Mouse (Mus musculus) limb, embryonic 11.5 days (tissue): ENCODE data around the gene Rora. TPM values are rescaled to one million over a fixed set of nuclear protein-coding genes. Genes with fewer than 3 reads are reported as not detected.

ENCODE experiments used
- ATAC-seq: fragments of 200-750 bp; cut with Nextera tagmentation; 2 replicates; pipeline ENCODE4 v1.8.0; 2017; ENCODE audit warnings: low read depth; ENCODE audit not compliant: insufficient number of reproducible peaks, low FRiP score, low TSS enrichment
- DNase-seq: peaks from one replicate; pipeline ENCODE4 v3.0.0-alpha.2; 2015; ENCODE audit warnings: low spot score
- H3K27ac ChIP-seq: fragments of 300-500 bp; sonication (generic); replicated peaks from 2 replicates; pipeline ENCODE4 v1.5.1; 2014; ENCODE audit warnings: low read depth, mild to moderate bottlenecking, low read length
- H3K27me3 ChIP-seq: fragments of 300-500 bp; sonication (generic); 2 replicates; pipeline ENCODE4 v1.6.1; 2014; ENCODE audit warnings: mild to moderate bottlenecking, low read length, mixed read lengths; ENCODE audit not compliant: control insufficient read depth, insufficient read depth
- H3K36me3 ChIP-seq: fragments of 300-500 bp; sonication (generic); 2 replicates; pipeline ENCODE4 v1.6.1; 2014; ENCODE audit warnings: mild to moderate bottlenecking, low read length, moderate library complexity, mixed read lengths; ENCODE audit not compliant: control insufficient read depth, insufficient read depth
- H3K4me1 ChIP-seq: fragments of 300-500 bp; sonication (generic); 2 replicates; pipeline ENCODE4 v1.6.1; 2014; ENCODE audit warnings: low read length, mixed read lengths; ENCODE audit not compliant: control insufficient read depth, insufficient read depth
- H3K4me2 ChIP-seq: fragments of 300-500 bp; sonication (generic); 2 replicates; pipeline ENCODE4 v1.6.1; 2014; ENCODE audit warnings: low read depth, mild to moderate bottlenecking, moderate library complexity; ENCODE audit not compliant: severe bottlenecking
- H3K4me3 ChIP-seq: fragments of 300-500 bp; sonication (generic); 2 replicates; pipeline ENCODE4 v1.5.1; 2014; ENCODE audit warnings: low read depth, low read length
- H3K9ac ChIP-seq: fragments of 300-500 bp; sonication (generic); 2 replicates; pipeline ENCODE4 v1.6.1; 2014; ENCODE audit warnings: mild to moderate bottlenecking, low read length
- H3K9me3 ChIP-seq: fragments of 300-500 bp; sonication (generic); 2 replicates; pipeline ENCODE4 v1.6.1; 2016; ENCODE audit warnings: low read length; ENCODE audit not compliant: control insufficient read depth
- WGBS: fragments of 180-500 bp; shearing (Covaris S2); extraction: QIAGEN DNeasy Blood & Tissue Kit; methylation state at CpG from one replicate; pipeline ENCODE4 v1.1.7; 2014; 5-methylcytosine and 5-hydroxymethylcytosine counted together
- polyA plus RNA-seq: library from polyadenylated mRNA; unstranded; fragments of >200 nt; fragmentation: Nextera tagmentation; extraction: Ambion mirVana; gene quantifications from 2 replicates; pipeline ENCODE4 v1.2.1, GENCODE M21; 2014

Rora gene
- polyA plus RNA-seq, 1 experiment from 2014 or later = 3.1 TPM

DNA sequence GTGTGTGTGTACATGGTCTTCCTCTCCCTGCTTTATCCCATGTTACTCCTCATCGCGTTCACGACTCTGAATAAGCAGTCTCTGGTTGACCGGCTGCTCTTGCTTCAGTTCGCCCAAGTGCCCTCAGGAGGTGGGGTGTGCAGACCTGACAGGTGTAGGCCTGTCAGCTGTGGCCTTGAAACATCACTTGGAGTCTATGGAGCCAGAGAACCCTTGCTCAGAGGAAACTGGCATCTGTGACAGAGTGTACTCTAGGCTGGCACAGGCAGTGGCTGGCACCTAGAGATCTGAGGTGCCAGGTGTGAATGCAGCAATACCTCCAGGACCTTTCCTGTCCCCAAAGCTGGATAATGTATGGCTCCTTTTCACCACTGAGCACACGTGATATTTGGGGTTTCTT is 331.5 kb downstream of the Rora start:
- Histone ChIP-seq H3K36me3 (no peaks in the 10 kb centered on the region), H3K9me3 (no peaks in the 10 kb centered on the region), H3K27ac (no peak overlapping the region), H3K4me3 (no peak overlapping the region), H3K4me2 (no peak overlapping the region), H3K4me1 (peaks cover 3% of the 10 kb centered on the region), H3K27me3 (no peaks in the 10 kb centered on the region), H3K9ac (no peak overlapping the region)
- ATAC-seq (no peak), DNase-seq (no peak)
- WGBS = 83% methylated on average over 6 of the region's 6 CpGs

DNA sequence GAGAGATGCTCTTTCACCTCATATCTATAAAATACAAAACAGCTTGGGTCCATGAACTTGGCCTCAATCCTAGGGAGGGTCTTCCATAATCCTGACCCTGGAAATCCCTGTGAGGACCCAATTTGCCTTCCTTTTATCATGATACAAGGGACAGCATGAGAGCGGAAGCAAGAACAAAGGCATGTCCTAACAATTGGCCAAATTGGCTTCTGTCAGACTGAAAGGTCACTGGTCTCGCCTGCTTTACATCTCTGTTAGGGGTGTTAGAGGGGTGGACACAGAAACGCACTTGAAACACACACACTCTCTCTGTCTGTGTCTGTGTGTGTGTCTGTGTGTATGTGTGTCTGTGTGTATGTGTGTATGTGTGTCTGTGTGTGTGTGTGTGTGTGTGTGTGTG is 332.2 kb downstream of the Rora start:
- H3K27me3 ChIP-seq = no peaks in the 10 kb centered on the region
- H3K4me1 ChIP-seq = peaks cover 3% of the 10 kb centered on the region
- no peaks in the 10 kb centered on the region for H3K36me3 ChIP-seq
- no peak overlapping the region for H3K4me3 ChIP-seq
- no peak overlapping the region for H3K27ac ChIP-seq
- no peak overlapping the region for H3K4me2 ChIP-seq
- ATAC-seq (no peak), DNase-seq (no peak)
- no peak overlapping the region for H3K9ac ChIP-seq
- no peaks in the 10 kb centered on the region for H3K9me3 ChIP-seq
- 57% methylated on average over 3 of the region's 3 CpGs for WGBS

DNA sequence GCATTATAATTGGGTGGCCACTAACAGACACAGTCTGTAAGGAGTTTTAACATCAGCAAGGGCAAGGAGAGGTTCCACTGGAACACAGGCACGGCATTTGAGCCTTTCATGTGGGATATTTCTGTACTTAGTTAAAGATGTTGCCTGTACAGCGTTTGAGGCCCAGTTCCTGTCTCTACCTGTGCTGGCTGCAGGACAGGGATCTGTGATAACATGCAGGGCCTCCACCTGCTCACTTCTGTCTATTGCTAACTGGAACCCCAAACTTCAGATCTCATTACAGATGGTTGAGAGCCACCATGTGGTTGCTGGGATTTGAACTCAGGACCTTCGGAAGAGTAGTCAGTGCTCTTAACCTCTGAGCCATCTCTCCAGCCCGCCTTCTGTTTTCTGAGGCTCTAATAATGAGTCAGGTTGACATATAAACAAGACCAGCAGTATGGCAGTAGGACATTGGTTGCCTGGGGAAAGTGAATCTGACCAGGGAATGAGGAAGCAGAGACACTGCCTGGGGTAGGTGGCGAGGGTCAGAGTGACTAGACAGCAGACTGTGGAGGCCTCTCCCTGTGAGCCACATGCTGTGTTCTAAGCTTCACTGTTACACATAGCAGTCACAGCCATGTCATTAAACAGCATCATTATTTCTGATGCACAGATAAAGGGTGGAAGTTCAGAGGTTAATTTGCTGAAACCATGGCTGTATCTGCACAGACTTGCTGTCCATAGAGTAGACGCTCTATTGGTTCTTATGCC is 333.9 kb downstream of the Rora start:
- no peaks in the 10 kb centered on the region for H3K27me3 ChIP-seq
- WGBS = 70% methylated on average over 6 of the region's 6 CpGs
- no peaks in the 10 kb centered on the region for H3K36me3 ChIP-seq
- H3K4me3 ChIP-seq = no peak overlapping the region
- H3K9ac ChIP-seq = no peak overlapping the region
- ATAC-seq = no peak
- no peak for DNase-seq
- no peaks in the 10 kb centered on the region for H3K9me3 ChIP-seq
- H3K4me2 ChIP-seq = no peak overlapping the region
- H3K4me1 ChIP-seq = peaks cover 3% of the 10 kb centered on the region
- no peak overlapping the region for H3K27ac ChIP-seq

DNA sequence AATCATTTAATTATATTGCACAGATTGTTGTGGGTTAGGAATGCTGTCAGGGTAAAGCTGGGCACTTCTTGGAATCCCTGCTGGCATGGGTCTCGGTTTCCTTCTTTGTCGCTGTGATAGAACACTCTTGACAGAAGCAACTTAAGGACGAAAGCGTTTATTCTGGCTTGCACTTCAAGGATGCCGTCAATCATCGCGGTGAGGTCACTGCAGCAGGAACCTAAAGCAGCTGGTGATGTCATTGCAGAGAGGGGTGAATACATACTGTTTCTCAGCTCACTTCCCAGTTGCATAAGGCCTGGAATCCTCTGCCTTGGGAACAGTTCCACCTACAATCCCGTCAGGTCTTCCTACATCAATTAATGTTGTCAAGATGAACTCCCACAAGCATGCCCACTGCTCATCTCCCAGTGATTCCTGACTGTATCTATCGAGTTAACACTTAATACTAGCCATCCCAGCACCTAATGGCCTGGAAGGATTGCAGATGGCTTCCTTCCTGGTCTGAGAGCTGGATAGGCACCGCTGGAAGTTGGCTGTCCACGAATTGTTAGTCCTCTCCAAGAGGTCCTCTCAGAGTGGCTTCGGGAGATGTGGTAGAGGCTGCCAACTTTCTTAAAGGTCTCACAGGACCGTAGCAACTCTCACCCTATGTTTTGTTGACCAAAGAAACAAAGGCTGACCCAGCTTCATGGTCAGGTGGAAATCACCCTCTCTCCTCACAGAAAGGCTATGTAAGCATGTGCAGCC is 334.8 kb downstream of the Rora start:
- DNase-seq = no peak
- H3K9ac ChIP-seq = no peak overlapping the region
- no peaks in the 10 kb centered on the region for H3K9me3 ChIP-seq
- no peaks in the 10 kb centered on the region for H3K27me3 ChIP-seq
- no peak for ATAC-seq
- no peaks in the 10 kb centered on the region for H3K36me3 ChIP-seq
- H3K4me2 ChIP-seq = no peak overlapping the region
- peaks cover 3% of the 10 kb centered on the region for H3K4me1 ChIP-seq
- WGBS = 90% methylated on average over 13 of the region's 13 CpGs
- no peak overlapping the region for H3K27ac ChIP-seq
- H3K4me3 ChIP-seq = no peak overlapping the region

DNA sequence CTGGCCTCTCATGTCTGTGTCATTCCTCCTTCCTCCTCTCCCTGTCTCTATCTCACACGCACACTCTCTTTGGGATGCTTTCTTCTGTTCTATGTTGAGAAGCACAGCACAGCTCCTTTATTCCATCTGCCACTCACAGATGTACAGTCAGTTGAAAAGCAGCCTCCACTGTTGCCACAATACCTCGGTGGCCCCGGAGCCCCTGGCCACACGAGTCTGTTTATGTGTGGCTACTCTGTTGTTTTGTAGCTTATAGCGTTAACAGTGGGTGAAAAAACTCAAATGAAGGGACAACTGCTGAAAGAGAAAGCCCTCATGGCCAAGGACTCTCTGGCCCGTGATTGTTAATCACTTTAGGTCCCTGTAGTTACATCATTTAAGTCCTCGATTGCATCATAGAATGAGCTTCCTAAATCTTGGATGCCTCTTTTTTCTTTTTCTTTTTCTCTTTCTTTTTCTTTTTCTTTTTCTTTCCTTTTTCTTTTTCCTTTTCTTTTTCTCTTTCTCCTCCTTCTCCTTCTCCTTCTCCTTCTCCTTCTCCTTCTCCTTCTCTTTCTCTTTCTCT is 336.4 kb downstream of the Rora start:
- H3K4me1 ChIP-seq = no peaks in the 10 kb centered on the region; the same call in 1 of the 2 replicates
- no peak overlapping the region for H3K4me2 ChIP-seq
- H3K9me3 ChIP-seq = no peaks in the 10 kb centered on the region
- no peaks in the 10 kb centered on the region for H3K36me3 ChIP-seq
- no peaks in the 10 kb centered on the region for H3K27me3 ChIP-seq
- H3K4me3 ChIP-seq = no peak overlapping the region
- DNase-seq = no peak
- 76% methylated on average over 7 of the region's 7 CpGs for WGBS
- H3K27ac ChIP-seq = no peak overlapping the region
- no peak overlapping the region for H3K9ac ChIP-seq
- no peak for ATAC-seq

DNA sequence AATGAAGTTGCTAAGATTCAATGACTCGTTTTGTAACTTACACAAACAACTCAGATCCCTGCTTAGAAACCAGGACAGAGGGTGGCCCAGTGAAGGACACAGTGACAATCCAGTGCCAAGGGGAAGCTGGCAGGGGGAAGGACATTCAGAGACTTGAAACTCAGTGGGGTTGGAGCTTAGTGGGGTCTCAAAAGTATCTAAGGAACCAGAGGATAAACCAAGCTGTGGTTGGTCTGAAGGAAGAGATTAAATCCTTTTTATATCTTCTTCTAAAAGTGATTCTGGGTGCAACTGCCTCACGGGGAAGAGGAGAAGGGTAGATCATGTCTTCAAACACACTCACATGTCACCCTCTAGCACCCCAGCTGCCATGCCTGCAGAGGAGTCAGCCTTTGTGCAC is 340.3 kb downstream of the Rora start:
- Histone ChIP-seq H3K4me2 (no peak overlapping the region), H3K4me1 (no peaks in the 10 kb centered on the region), H3K27ac (no peak overlapping the region), H3K9ac (no peak overlapping the region), H3K27me3 (no peaks in the 10 kb centered on the region), H3K36me3 (no peaks in the 10 kb centered on the region), H3K4me3 (no peak overlapping the region), H3K9me3 (no peaks in the 10 kb centered on the region)
- WGBS = 77% methylated on average over 2 of the region's 2 CpGs
- DNase-seq (no peak), ATAC-seq (no peak)

DNA sequence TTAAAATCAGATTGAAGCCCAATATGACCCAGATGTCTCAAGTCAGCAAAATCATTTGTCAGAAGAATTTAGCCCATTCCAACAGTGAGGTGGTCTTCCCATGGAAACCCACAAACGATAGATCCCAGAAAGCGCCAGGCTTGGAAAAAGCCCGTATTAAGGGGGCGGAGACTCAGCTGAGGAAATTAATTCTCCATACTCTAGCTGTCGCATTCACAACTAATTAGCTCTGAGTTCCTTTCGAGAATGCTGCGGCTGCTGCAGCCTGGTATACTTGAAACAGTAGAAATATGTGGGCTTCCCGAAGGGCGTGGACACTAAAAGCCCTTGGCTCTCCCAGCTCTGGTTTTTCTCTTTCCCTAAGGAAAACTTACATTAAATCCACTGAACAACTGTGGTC is 345.4 kb downstream of the Rora start:
- DNase-seq (no peak), ATAC-seq (no peak)
- 79% methylated on average over 9 of the region's 9 CpGs for WGBS
- Histone ChIP-seq H3K4me2 (no peak overlapping the region), H3K9ac (no peak overlapping the region), H3K9me3 (no peaks in the 10 kb centered on the region), H3K4me3 (no peak overlapping the region), H3K4me1 (no peaks in the 10 kb centered on the region), H3K27me3 (no peaks in the 10 kb centered on the region), H3K36me3 (no peaks in the 10 kb centered on the region), H3K27ac (no peak overlapping the region)

DNA sequence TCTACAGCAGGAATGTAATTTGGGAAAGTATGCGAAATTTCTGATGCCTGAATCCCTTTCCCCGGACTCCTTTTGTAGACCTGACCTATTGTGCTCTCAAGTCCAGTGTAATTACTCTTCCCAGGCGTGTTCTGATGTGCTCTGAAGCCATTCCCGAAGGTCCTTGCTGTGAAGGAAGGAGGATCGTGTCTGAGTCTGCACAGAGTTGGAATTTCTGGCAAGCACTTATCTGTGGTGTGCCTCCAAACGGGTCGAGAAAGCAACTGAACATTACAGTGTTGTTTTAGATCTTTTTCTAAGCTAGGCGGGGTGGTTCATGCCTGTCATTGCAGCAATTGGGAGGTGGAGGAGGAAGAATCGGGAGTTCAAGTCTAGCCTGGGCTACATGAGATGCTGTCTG is 350.9 kb downstream of the Rora start:
- no peak overlapping the region for H3K4me3 ChIP-seq
- H3K36me3 ChIP-seq = no peaks in the 10 kb centered on the region
- ATAC-seq = no peak
- 85% methylated on average over 9 of the region's 9 CpGs for WGBS
- H3K9me3 ChIP-seq = no peaks in the 10 kb centered on the region
- H3K27me3 ChIP-seq = no peaks in the 10 kb centered on the region
- no peak overlapping the region for H3K4me2 ChIP-seq
- H3K27ac ChIP-seq = no peak overlapping the region
- DNase-seq = no peak
- no peak overlapping the region for H3K9ac ChIP-seq
- no peaks in the 10 kb centered on the region for H3K4me1 ChIP-seq
